Mouse (Mus musculus): ENCODE data around the gene Zbtb22.

Gene Zbtb22

DNA sequence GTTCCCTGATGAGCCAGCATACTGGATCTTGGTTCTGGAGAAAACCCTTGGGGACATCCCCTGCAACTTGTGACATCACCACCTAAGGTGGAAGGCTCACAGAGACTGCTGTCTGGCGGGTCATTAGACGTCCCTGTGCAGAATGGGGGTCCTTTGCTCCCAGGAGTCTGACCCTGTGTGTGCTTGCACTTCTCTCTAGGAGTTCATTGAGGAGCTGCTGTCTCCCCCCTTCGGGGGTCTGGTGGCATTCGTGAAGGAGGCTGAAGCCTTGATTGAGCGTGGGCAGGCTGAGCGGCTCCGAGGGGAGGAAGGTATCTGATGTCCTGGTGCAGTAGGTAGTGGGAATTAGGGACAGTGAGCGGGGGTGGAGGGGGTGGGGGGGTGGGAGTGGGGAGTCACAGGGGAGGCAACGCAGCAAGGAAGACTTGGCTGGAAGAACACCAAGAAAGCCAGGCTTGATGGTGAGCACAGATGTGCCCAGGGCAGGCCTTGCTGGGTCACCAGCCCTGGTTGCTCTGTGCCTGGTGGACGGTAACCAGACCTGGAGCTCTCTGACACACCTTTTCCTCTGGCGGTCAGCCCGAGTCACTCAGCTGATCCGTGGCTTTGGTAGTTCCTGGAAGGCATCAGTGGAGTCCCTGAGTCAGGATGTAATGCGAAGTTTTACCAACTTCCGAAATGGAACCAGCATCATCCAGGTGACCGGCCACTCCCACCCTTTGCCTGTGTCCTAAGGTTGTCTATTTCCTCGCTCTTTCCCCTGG, 49.6 kb downstream of the Zbtb22 start:
- no peak for DNase-seq (ENCODE audit: low spot score in 2 of 2)

DNA sequence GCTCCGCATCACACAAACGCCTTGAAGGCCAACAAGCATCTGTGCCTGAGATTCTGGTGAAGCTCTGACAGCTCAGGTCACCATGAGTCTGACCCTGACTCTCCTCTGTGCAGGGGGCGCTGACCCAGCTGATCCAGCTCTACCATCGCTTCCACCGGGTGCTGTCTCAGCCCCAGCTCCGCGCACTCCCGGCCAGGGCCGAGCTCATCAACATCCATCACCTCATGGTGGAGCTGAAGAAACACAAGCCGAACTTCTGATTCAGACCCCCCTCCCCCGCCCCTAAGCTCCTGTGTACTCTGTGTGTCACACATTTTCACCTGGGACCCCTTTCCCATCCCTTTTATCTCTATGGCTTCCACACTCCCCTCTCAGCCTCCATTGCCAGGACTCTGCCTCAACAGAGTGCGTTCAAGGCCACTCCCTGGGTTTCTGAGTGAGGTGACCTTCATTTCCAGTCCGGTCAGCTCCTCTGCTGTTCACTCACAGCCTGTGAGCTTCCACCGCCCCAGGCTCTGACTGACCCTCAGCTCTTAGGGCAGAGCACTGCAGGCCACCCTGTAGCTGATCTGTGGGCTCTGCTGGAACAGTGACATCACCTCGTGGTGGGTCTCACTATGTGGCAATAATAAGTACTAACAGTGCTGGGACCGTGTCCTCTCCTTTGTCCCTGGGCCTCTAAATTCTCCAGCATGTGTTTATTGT, 50.3 kb downstream of the Zbtb22 start:
- DNase-seq (ENCODE audit: low spot score in 2 of 2): no peak

- DNase-seq (ENCODE audit: low spot score in 2 of 2): peak; percentile 66 to 77
These were observed 52.8 kb downstream of the Zbtb22 start for GRCm38 (mm10) chr17:33968489-33968888.
